8 mouse cellular contexts compared by ENCODE assay signal in genomic region chr15:89209886-89210761, GRCm38 (mm10). TPM values are rescaled to one million over a fixed set of nuclear protein-coding genes. Genes with fewer than 3 reads are reported as not detected.
DNase-seq lines count a peak whose midpoint lies in the region; ATAC-seq and TF ChIP-seq lines count a peak whose summit lies in the region.

No protein-coding gene starts in this region.

- H3K27me3 ChIP-seq in Patski: no peaks in the 10 kb centered on the region
- no peaks in the 10 kb centered on the region for H3K27me3 ChIP-seq in hindbrain, embryonic 14.5 days (ENCODE audit: control insufficient read depth, insufficient read depth, low read length)

- H3K4me1 ChIP-seq in hindbrain, embryonic 14.5 days (replicated peaks; ENCODE audit: control insufficient read depth, insufficient read depth, low read length): peaks cover 17% of the 10 kb centered on the region

- H3K9me3 ChIP-seq in hindbrain, embryonic 14.5 days (ENCODE audit: control insufficient read depth, low read length): no peaks in the 10 kb centered on the region

- TF ChIP-seq CTCF in Patski (IDR thresholded peaks at IDR 0.05): peak; percentile 88

- H3K27ac ChIP-seq in hindbrain, embryonic 14.5 days: peak overlapping the region; percentile 86

- peak overlapping the region; percentile 57; the same call in 1 of the 2 replicates for H3K9ac ChIP-seq in hindbrain, embryonic 14.5 days

- peak; percentile 64 for DNase-seq in Patski (ENCODE audit: low read depth, low spot score)
- DNase-seq in cerebellum, postnatal 25 days: peak; percentile 92 to 95
- DNase-seq in frontal cortex, postnatal 25 days (ENCODE audit: low spot score in 2 of 2): peak; percentile 84
- DNase-seq in hindbrain, embryonic 14.5 days (ENCODE audit: low spot score): peak; percentile 93
- peak; percentile 78 for DNase-seq in left cerebral cortex, adult 11 months (ENCODE audit: low spot score)
- peak; percentile 86 to 93 for DNase-seq in lung, postnatal 4 days
- peak; percentile 82 for DNase-seq in retina, postnatal 7 days (ENCODE audit: low read depth, low spot score)
- DNase-seq in urinary bladder, adult 2 months (ENCODE audit: low spot score): peak; percentile 63

- WGBS in hindbrain, embryonic 14.5 days: 22% methylated on average over 22 of the region's 22 CpGs

- in situ Hi-C loops in Patski (cut with MboI; ENCODE audit: low pct_unique_long_range_greater_than_20kb): loop anchor here (10.0 kb wide), 1 partner anchor 255 kb away; the partner anchor contains the start of gene Ttll8

- POLR2A ChIA-PET in Patski (lab: Charles Lee): interaction anchor here (0.6 to 3.3 kb wide), 10 partner anchors 14 to 260 kb away, joined by 3 to 13 read pairs (median 3); partner anchors contain the start of genes Dennd6b, Hdac10, Mapk11 and Sco2

- CTCF ChIA-PET in Patski (lab: Charles Lee): interaction anchor here (0.8 to 3.2 kb wide), 17 partner anchors 11 to 114 kb away, joined by 3 to 12 read pairs (median 4); partner anchors contain the start of genes Dennd6b, Hdac10 and Tubgcp6

- H3K36me3 ChIP-seq in hindbrain, embryonic 14.5 days (replicated peaks; ENCODE audit: control insufficient read depth, insufficient read depth): no peaks in the 10 kb centered on the region

- ATAC-seq in Patski: peak; percentile 22
- ATAC-seq in hindbrain, embryonic 14.5 days (ENCODE audit: low FRiP score): 0 out of 2 replicates have a peak, but pooled peaks have one; percentile 19

- H3K4me3 ChIP-seq in hindbrain, embryonic 14.5 days (replicated peaks; ENCODE audit: low read length): peak overlapping the region; percentile 19

- peak overlapping the region; percentile 49 for H3K4me2 ChIP-seq in hindbrain, embryonic 14.5 days (replicated peaks)

RNA-seq across cellular contexts. Expression of gene Ppp6r2, which starts 1.2 kb away (rescaled TPM):
- 37.2 TPM for polyA plus RNA-seq in Patski (2021)
- polyA plus RNA-seq in hindbrain, embryonic 14.5 days (2014; fragmentation: Nextera tagmentation; extraction: Ambion mirVana): 78.2 and 84.0 TPM in 2 replicates
- polyA plus RNA-seq in urinary bladder, adult 2 months (2012; rRNA removed): 29.1 and 41.4 TPM in 2 replicates

RNA-seq across cellular contexts. Expression of gene Dennd6b, which starts 13.8 kb away (rescaled TPM):
- 11.3 TPM for polyA plus RNA-seq in Patski (2021)
- polyA plus RNA-seq in hindbrain, embryonic 14.5 days (2014; fragmentation: Nextera tagmentation; extraction: Ambion mirVana): 71.4 and 71.6 TPM in 2 replicates
- polyA plus RNA-seq in urinary bladder, adult 2 months (2012; rRNA removed): 16.0 and 23.8 TPM in 2 replicates

RNA-seq across cellular contexts. Expression of gene Plxnb2, which starts 29.5 kb away (rescaled TPM):
- 444 TPM for polyA plus RNA-seq in Patski (2021)
- polyA plus RNA-seq in hindbrain, embryonic 14.5 days (2014; fragmentation: Nextera tagmentation; extraction: Ambion mirVana): 99.2 and 101 TPM in 2 replicates
- polyA plus RNA-seq in urinary bladder, adult 2 months (2012; rRNA removed): 171 and 187 TPM in 2 replicates

Comparison
In these comparisons a context has a peak if more than half of its experiments do, and no peak if none do; other contexts are left out.
1. Peak in every context shown above with its lines: DNase-seq, ATAC-seq, H3K4me3 ChIP-seq and H3K27ac ChIP-seq.